Mouse (Mus musculus) ovary, adult 18-20 months (tissue): Measurements from ENCODE around the gene Hmgb1.

Experiments used
- DNase-seq: peaks from one replicate; pipeline ENCODE4 v3.0.0; 2022; ENCODE audit warnings: low spot score, mixed read lengths

Hmgb1 gene

DNA sequence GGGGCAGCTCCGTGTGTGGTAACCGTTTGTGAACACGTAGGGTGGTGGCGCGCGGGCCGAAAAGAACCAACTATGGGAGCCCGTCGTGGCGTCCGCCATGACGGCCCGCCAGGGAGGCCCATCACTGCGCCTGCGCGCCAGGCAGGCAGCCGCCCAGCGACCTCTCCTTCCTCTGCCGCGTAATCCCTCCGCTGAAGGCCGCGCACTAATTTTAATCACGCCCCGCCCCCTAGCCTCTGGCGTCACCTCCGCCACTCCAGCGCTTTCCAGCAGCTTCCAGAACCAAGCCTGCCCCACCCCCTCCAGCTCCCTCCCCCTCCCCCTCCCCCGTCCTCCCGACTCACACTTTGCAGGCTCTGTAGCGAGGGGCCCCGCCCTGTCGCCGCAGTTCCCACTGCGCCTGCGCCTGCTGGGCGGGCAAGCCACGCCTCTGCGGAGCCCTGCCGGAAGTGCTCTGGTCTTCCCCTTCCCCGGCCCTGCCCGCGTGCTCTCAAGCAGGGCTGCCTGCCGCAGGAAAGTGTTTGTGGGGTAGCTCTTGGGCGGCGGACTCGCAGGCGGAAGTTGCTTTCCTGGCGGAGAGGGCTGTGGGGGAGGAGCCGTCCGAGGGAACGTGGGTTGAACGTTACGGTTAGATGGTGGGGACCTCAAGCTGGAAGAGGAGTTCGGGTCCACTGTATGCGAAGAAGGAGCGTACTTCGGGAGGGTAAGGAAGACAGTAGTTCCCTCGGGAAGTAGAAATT lies at the start of gene Hmgb1, which contains the start of gene Uspl1:
Gene Hmgb1 (minus strand): TSS at position 386 of the 740 bp plus-strand sequence.
Gene Uspl1 (plus strand): TSS at position 247 of the 740 bp plus-strand sequence.
- peak; percentile 99 for DNase-seq

DNA sequence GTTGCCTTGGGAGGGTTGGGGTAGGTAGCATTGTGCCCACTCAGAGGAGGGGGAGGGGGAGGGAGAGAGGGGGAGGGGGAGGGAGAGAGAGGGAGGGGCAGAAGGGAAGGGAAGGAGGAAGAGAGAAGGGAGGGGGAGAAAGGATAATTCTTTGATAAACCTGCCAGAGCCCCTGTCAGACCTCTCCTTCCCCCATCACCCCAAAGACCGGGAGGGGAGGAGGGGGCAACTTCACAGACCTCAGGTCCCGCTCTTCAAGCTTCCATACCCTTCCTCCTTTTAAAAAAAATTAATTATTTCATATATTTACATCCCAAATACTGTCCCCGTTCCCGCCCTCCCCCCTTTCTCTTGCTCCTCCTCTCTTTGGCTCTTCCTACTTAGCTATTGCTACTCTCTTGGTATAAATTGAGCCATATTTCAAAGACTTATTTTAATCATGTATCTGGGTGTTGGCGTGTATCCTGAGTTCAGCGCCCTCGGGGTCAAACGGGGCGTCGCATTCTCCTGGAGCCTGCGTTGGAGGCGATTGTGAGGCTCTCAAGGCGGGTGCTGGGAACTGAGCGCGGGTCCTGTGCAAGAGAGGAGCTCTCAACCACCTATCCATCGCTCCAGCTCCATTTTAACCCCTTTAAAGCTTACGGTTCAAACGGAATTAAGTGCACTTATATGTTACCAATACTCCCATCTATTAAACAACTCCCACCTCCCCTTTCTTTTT lies 45.5 kb upstream of the Hmgb1 start:
- DNase-seq, result no peak

DNA sequence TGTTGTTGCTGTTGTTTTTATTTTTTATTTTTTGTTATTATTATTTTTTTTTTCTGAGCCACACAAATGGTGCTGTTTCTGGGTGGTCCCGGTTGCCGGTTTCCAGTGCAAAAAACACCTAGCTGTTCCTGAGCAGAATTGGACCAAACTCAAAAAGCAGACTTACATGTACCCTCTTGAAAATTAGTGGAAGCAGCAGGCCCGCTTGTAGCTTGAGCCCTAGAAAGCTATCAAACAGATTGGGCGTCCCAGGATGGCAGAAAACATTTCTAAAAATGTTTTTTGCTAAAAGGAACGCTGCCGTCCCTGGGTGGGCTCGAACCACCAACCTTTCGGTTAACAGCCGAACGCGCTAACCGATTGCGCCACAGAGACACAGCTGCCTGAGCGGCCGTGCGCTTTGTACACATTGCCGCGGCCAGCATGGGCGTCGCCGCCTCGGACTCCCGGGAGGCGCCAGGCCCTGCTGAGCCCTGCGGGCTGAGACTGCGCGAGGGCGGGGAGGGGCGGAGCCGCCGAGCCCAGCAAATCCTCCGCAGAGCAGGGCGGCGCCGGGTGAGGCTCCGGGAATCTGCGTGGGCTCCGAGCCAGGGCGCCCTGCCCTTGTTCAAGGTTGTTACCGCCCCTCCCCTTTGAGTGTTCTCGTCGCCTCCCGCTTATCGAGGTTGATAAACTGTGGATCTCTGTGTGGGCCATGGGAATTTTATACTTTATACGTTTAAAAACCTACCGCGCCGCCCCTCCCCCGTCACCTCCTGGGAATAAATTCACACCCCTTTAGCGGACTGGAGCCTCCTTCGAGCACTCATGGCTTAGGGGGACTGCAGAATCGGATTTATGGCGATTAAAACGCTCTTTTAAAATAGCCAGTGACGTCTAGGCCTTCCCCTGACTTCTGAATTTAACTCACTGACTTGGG lies 44.7 kb upstream of the Hmgb1 start:
- peak; percentile 98 for DNase-seq

DNA sequence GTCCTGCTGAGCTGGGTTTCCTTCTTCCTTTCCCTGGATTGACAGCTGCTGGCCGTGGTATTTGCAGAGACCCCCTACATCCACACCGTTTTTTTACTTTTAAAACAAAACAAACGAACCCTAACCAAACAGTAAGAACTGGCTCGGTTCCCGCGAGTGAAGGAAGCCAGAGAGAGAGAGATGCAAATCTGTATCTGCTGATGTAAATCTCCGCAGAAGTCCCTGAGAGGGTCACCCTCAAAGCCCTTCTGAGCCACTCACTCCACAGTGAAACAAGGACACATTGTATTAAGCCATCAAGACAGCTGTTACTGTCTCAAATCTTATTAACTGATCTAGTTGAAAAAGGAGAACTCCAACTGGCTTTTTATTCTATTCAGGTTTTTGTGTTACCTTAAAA lies 40.4 kb upstream of the Hmgb1 start:
- no peak for DNase-seq

DNA sequence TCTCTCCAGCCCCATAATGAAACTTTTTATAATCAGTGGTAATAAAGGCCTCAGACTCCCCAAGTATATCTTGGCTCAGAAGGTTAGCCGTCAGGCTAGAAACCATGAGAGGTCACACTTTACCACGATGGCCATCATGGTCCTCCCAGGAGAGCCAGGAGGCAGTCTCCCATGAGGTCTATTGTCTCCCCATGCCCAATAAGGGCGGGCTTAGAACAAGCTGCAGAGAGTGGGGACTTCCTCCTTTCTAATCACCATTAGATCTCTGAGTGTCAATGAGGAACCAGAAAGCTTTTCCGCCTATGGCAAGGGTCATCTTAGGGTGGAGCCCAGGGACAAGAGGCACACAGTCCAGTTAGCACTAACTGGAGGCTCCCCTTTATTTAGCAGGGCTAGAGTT lies 37.1 kb upstream of the Hmgb1 start:
- DNase-seq, result no peak

DNA sequence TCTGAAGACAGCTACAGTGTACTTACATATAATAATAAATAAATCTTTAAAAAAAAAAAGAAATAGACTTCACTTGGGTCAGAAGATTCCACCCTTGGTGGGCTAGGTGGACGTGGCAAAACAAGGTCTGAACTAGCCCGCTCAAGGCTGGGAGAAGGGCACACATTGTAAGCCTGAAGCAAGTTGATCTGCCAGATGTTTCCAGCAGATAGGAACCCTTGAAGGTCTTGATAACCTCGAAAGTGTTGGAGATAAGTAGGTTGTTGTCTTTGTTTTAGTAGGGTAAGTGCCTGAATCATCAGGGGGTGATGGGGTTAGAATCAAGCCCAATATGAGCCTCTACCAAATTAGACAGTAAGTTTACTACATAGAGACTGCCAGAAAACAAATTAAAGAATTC lies 35.2 kb upstream of the Hmgb1 start:
- no peak for DNase-seq

DNA sequence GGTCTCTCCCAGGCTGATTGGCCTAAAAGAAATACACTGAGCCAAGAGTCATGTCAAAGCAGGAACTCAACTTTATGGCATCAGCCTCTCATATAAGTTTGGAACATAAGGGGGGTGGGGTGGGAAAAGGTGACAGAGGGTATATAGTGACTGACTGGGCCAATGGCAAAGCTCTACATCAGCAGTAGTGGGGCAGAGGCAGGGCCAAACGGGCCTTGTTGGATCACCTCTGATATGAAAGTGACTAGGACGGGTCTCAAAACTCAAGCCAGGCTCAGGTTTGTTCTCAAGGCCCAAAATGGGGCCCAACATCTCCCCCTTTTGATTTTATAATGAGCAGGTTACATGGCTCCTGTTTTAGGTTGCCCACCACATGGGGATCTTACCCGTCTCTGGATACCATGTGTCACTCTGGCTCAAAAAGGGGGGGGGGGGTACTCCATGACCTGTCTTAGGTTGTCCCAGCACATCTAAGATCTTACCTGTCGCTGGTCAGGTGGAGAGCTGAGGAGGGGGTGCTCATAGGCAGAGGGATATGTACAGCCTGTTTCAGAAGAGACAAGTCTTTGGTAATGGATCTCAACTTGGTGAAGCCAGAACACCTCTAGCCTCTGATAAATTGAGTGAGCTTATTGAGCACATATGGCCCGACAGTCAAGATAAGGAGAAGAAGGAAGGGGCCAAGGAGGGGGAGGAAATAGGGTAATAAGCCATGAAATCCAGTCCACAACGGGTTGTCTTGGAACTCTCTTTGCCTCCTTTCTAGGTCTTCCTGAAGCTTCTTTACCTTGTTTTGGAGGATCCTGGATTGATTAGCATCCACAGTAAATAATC lies 33.5 kb upstream of the Hmgb1 start:
- no peak for DNase-seq

DNA sequence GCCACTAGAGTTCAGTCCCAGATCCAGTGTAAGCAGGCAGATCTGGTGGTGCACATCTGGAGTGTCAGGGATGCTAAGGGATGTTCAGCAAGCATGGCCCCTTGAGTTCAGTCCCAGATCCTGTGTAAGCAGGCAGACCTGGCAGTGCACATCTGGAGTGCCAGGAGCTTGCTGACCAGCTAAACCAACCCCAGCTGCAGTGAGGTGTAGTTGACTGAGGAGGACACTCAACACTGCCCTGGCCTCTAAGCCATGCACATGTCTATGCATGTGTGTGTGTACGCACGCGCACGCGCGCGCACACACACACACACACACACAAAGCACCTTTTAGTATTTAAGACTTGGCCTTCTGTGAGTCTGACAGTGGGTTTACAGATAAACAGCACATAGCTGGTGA lies 31.3 kb upstream of the Hmgb1 start:
- DNase-seq, result no peak

DNA sequence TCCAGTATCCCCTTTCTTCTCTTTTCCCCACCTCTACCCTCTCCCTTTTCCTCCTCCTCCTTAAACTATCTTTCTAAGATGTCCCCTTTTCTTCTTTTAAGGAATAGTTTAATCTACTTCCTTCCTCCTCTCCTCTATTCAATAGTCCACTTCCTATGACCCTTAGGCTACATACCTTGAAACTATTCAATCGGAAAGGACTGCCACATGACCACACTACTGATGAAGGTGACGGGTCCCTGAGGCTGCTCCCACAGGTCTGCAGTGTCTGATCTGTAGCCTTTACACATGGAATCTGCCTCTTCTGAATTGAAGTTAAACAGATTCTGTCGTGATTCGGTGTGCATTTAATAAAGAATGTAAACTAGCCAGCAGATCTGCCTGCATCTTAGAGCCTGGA lies 28.5 kb upstream of the Hmgb1 start:
- DNase-seq, result no peak

DNA sequence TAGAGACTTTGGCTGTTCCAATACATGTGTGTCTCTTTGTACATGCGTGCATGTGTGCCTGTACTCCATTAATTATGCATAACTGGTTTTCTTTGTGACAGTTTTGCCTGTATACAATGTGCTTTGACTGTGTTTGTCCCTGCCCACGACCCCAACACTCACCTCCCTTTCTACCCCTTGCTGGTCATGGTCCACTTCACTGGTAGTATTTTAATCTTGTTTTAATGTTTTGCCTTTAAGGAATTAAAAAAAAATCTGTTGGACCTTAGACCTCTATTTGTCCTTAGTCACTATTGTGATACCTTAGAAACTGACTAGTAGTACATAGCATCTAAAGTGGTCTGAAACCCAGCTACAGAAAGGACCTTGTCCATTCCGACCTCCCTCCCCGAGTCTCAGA lies 26.8 kb upstream of the Hmgb1 start:
- DNase-seq, result no peak

DNA sequence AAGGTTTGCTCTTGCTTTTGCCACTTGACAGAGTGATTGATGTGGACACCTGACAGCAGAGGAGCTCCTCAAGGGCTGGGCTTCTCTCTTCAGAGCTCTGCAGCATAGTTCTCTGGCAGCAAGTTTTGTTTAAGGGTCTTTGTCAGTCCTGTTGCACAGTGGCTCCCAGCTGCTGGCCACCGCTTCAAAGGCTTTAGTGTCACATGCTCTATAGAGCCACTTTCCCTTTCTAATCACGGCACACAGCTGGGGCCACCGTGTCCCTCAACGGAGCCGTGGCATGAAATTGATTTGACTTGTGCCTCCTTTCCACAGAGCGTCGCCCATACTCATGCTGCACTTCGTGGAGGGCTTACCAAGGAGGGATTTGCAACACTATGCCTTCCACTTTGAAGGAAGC lies 25.0 kb upstream of the Hmgb1 start:
- no peak for DNase-seq

DNA sequence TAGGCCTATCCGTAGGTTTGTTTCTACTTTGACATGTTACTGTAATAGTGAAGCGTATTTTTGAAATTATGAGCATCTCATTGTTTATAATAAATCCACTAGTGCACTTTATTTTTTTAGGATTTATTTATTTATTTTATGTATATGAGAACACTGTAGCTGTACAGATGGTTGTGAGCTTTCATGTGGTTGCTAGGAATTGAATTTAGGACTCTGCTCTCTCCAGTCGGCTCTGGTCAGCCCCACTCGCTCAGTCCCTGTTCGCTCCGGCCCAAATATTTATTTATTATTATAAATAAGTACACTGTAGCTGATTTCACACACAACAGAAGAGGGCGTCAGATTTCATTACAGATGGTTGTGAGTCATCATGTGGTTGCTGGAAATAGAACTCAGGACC lies 24.5 kb upstream of the Hmgb1 start:
- DNase-seq, result no peak

DNA sequence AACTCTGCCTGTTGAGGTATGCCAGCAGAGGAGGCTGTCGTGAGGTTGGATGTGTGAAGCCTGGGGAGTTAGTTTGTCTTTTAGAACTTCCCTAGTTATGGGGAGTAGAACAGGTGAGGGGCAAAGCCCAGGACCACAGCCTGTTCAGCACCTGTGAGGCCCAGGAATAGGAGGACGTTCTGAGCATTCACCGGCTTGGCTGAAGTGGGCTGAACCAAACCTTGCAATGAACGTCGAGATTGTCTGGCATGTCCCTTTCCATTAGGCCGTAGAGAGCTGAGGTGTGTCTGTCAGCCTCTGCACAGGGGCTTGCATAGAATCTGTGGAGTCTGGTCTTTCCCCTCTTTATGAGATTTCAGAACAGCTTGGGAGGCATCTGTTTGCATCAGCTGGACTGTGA lies 23.4 kb upstream of the Hmgb1 start:
- DNase-seq, result no peak

DNA sequence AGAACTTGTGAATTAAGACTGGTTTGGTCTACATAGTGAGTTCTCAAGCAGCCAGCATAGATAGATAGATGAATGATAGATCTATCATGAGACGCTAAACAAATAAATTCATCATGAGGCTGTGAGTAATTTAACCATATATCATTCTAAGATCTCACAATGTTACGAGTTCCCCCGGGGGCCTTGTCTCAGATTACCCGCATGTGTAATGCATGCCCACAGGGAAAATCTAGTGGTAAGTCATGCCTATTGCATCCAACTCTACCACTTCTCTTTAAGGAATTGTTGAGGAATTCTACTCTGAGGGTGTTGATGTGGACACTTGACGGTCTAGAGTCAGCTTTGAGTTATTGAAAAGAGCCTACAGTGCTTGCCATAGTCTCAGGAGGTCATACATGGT lies 22.0 kb upstream of the Hmgb1 start:
- no peak for DNase-seq

DNA sequence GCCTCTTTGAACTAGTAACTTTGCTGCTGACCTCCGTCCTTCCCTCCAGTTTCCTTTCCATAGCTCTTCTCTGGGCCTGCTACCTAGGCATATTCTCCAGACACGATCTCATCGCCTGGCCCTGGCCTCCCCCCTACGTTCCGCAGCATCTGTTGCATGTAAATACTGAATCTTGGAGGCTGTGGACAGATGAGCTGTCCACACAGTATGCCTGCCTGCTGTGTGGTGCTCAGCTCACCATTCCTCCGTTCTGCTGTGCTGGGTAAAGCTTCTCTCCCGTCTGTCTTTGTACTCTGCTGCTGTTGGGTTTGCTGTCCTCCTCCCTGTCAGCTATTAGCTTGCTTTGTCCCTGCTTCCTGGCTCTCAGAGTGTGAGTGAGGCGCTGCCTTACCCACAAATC lies 21.0 kb upstream of the Hmgb1 start:
- DNase-seq, result no peak

DNA sequence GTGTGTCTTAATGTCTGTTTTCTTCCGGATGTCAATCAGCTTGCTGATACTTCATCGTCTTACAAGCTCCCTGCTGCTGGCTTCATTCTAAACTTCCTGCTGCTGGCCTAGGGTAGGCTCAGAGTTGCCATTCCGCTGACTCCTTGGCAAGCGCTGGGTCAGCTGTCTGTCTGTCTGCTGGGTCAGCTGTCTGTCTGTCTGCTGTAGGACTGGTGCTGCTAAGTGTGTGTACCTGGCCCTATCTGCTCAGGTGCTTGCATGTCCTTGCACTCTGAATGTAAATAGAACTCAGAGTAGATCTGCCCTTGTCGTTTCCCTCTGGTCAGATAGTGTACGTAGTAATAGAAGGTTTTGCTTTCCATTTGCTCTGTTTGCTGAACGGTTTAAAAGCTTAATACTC lies 20.5 kb upstream of the Hmgb1 start:
- DNase-seq, result no peak

DNA sequence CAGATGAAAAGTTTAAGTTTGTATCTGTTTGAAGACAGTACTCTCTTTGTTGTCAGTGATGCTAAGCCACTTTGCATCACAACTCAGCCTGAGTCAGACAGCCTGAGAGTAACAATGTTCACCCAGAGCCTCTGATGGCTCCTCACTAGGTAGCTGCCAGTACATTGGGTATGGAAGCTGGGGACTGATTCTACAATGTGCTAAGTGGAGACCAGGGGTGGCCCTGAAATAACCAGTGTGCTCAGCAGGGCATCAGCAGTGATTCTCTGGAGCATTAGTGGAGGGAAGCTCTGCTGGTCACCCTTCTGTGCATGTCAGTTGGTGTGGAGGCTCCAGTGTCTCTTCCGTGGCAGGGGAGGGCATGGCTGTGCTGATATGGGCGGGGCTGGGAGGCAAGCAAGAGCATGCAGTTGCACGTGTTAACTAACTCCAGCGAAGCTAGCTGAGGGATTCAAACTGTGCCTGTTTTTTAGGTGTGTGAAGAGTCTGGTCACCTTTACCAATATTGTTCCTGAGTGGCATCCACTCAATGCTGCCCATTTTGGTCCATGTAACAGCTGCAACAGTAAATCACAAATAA lies 19.6 kb upstream of the Hmgb1 start:
- DNase-seq, result no peak

DNA sequence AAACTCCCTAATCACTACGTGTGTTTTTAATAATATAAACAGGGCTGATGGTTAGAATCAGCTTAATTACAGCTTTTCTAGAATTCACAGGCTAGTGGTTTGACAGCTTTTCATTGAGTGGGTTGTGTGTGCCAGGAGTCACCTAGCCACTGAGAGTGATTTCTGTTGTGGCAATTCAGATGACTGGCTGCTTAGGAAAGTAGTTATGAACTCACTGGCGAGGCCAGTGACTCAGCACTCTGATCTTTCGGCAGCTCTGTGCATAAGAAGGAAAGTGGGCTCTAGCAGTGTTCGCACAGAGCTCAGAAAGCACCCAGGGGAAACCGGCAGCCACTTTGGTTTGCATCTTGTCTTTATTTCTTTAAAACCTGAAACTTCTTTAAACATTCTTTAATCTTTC lies 18.7 kb upstream of the Hmgb1 start:
- no peak for DNase-seq

DNA sequence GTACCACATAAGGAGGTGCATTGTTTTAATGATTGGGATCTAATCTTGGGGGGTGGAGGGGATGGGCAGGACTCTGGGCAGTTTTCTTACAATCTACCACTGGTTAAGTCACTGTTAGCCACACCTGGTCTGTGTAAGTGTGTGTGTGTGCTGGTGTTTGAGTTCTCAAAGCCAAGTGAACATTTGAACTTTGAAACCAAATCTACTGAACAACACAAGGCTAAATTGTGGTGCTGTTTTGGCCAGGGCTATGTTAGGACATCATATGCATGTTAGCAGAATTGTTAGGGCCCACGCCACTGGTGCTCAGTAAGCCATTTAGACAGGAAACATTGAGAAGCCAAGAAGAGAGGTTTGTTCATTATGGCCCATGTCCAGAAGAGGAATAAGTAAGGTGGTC lies 14.5 kb upstream of the Hmgb1 start:
- no peak for DNase-seq

DNA sequence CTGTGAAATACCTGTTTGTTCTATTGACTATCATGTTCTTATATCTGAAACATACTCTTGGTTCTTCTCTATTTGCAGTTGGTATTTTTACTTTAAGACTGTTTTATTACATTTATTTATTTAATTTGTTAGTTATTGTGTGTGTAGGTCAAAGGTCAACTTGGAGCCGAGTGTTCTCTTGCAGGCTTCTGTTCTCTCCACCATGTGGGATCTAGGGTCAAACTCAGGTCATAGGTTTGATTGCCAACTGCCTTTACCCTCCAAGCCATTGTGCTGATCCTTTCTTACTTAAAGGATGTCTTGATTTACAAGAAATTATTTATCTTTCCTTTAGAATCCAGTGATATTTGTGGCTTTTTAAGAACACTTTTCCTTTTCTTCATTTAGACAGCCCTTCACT lies 12.3 kb upstream of the Hmgb1 start:
- DNase-seq, result no peak

DNA sequence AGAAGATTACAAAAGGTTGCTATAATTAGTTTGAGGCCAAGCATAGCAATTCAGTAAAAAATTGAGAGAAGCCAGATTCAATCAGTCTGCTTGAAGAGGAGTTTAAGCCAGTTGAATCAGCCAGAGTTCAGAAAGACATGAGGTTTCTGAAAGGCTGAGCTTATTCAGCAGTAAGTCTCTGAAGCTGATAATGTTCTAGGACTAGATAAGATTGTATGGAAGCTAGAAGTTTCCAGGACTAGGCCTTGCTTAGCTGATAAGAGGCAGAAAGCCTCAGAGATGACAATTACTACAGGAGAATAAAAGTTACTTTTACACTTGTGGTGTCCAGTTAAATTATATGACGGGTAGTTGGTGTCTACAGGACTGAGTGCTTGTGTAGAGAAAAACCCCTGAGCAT lies 5.9 kb upstream of the Hmgb1 start:
- no peak for DNase-seq
